Mouse (Mus musculus): ENCODE data around the gene Col13a1. TPM values are rescaled to one million over a fixed set of nuclear protein-coding genes. Genes with fewer than 3 reads are reported as not detected.

Gene Col13a1
- polyA plus RNA-seq, 1 experiment from 2014 or later = 25.7 TPM

DNA sequence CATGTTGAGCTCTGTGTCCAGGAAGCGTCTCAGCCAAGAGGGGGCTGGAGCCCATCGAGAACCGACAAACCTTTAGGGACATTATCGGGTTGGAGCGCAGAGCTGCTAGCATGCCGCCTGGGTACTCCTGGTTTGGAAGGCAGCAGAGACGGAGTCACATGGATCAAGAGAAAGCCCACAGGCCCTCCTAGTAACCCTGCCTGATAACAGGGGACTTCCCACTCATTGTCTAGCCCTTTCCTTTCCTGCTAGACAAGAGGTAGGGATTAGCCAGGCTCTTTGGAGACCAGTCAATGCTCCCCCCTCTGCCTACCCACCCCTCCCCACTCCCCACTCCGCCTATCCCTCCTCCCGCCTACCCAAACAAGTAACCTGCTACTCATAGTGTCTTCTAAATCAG, 87.8 kb downstream of the Col13a1 start:
- no peaks in the 10 kb centered on the region for H3K36me3 ChIP-seq (ENCODE audit: control insufficient read depth, insufficient read depth, low read length)
- H3K9me3 ChIP-seq (ENCODE audit: control insufficient read depth, low read length) = no peaks in the 10 kb centered on the region
- no peak for ATAC-seq (ENCODE audit: low read depth)
- no peaks in the 10 kb centered on the region for H3K4me1 ChIP-seq (replicated peaks; ENCODE audit: control insufficient read depth, insufficient read depth, low read length)
- H3K27ac ChIP-seq (ENCODE audit: low read length) = no peak overlapping the region
- no peaks in the 10 kb centered on the region for H3K27me3 ChIP-seq (ENCODE audit: control insufficient read depth, insufficient read depth, low read depth, low read length)
- no peak overlapping the region for H3K4me3 ChIP-seq (ENCODE audit: low read length)
- WGBS = 73% methylated on average over 8 of the region's 9 CpGs
- H3K4me2 ChIP-seq (ENCODE audit: low read depth, low read length) = no peak overlapping the region
- no peak overlapping the region for H3K9ac ChIP-seq (ENCODE audit: low read length)

DNA sequence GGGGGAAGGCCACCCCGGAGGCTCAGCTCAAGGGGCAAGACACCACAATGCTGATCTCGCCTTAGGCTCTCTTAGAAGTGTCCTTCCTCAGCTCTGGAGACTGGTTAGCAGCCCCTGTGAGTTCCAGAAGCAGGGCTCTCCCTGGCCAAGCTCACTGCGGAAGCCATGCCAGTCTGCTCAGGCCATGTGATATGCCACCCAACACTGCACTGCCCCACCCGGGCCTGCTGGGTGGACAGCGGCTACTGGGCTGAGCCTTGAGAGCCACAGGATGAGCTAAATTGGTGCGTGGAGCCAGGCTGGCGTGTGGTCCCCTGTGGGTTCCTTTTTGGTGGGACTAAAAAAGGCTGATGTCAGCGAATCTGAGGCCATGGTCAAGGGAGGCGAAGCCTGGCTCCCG, 88.6 kb downstream of the Col13a1 start:
- H3K27me3 ChIP-seq (ENCODE audit: control insufficient read depth, insufficient read depth, low read depth, low read length) = no peaks in the 10 kb centered on the region
- no peak overlapping the region for H3K4me2 ChIP-seq (ENCODE audit: low read depth, low read length)
- H3K27ac ChIP-seq (ENCODE audit: low read length) = no peak overlapping the region
- H3K4me1 ChIP-seq (replicated peaks; ENCODE audit: control insufficient read depth, insufficient read depth, low read length) = 0 out of 2 replicates have a peak, but pooled peaks cover 2% of the 10 kb centered on the region
- no peak overlapping the region for H3K4me3 ChIP-seq (ENCODE audit: low read length)
- no peaks in the 10 kb centered on the region for H3K9me3 ChIP-seq (ENCODE audit: control insufficient read depth, low read length)
- no peaks in the 10 kb centered on the region for H3K36me3 ChIP-seq (ENCODE audit: control insufficient read depth, insufficient read depth, low read length)
- no peak overlapping the region for H3K9ac ChIP-seq (ENCODE audit: low read length)
- ATAC-seq (ENCODE audit: low read depth) = no peak
- WGBS = 92% methylated on average over 10 of the region's 10 CpGs

DNA sequence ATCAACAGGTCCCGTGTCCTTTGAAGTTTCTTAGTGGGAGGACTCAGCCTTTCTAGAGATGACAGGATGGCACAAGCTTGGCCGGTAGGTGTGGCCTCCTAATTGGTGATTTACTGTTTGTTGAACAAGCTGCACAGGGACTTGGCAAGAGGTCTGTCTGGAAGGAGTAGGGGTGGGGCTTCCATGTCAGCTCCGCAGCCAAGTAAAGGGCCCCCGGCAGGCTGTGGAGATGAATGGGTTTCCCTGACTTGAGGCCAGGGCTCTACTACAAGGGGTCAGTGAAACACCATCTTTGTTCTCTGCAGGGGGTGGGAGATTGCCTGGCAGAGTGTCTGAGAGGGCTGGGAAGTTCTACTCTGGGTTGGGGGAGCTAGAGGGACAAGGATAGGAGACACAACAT, 99.5 kb downstream of the Col13a1 start:
- ATAC-seq (ENCODE audit: low read depth) = peak; percentile 92
- Histone ChIP-seq H3K4me2 (ENCODE audit: low read depth, low read length) (no peak overlapping the region), H3K4me1 (replicated peaks; ENCODE audit: control insufficient read depth, insufficient read depth, low read length) (peaks cover 21% of the 10 kb centered on the region), H3K27me3 (ENCODE audit: control insufficient read depth, insufficient read depth, low read depth, low read length) (no peaks in the 10 kb centered on the region), H3K9ac (ENCODE audit: low read length) (no peak overlapping the region; the same call in 1 of the 2 replicates), H3K4me3 (ENCODE audit: low read length) (no peak overlapping the region), H3K27ac (ENCODE audit: low read length) (peak overlapping the region; percentile 72), H3K9me3 (ENCODE audit: control insufficient read depth, low read length) (no peaks in the 10 kb centered on the region), H3K36me3 (ENCODE audit: control insufficient read depth, insufficient read depth, low read length) (no peaks in the 10 kb centered on the region)
- 12% methylated on average over 4 of the region's 4 CpGs for WGBS

DNA sequence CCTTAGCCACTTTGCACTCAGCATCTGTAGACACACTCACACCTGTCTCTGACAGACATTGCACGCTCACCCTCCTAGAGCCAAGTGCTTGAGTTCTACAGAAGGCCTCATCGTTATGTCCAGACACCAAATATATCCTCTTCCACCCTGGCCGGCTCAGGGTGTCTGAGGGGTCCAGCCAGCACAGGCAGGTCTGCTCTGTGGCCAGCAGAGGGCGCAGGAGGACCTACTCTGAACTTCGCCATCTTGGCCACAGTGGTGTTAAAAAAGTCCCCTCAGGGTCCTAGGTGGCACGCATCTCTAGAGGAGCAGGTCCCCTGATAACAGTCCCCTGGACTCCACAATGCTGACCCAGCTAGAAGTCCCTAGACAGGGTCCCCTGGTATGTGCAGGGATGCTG, 101.1 kb downstream of the Col13a1 start:
- peak; percentile 20; the same call in 1 of the 2 replicates for ATAC-seq (ENCODE audit: low read depth)
- H3K4me3 ChIP-seq (ENCODE audit: low read length) = no peak overlapping the region
- H3K27ac ChIP-seq (ENCODE audit: low read length) = no peak overlapping the region
- no peaks in the 10 kb centered on the region for H3K9me3 ChIP-seq (ENCODE audit: control insufficient read depth, low read length)
- no peak overlapping the region for H3K4me2 ChIP-seq (ENCODE audit: low read depth, low read length)
- no peaks in the 10 kb centered on the region for H3K27me3 ChIP-seq (ENCODE audit: control insufficient read depth, insufficient read depth, low read depth, low read length)
- H3K4me1 ChIP-seq (replicated peaks; ENCODE audit: control insufficient read depth, insufficient read depth, low read length) = peaks cover 21% of the 10 kb centered on the region
- 9% methylated on average over 6 of the region's 6 CpGs for WGBS
- no peak overlapping the region for H3K9ac ChIP-seq (ENCODE audit: low read length)
- H3K36me3 ChIP-seq (ENCODE audit: control insufficient read depth, insufficient read depth, low read length) = no peaks in the 10 kb centered on the region

DNA sequence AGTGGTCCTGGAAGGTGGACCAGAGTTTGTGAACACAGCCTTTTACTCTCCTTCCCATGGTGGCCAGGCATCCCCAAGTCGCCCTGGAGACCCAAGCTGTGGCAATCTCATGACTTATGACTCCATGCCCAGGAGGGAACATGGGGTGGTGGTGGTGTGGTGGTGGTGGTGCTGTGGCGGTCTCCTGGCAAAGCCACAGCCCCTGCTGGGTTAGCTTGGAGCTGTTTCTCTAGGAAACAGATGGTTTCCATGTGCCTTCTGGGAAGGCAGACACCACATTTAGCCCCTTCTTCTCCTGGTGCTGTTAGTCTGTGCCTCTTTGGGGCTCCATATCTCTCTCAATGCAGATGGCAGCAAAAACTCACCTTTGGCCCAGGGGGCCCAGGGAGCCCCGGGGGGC, 109.1 kb downstream of the Col13a1 start:
- no peaks in the 10 kb centered on the region for H3K27me3 ChIP-seq (ENCODE audit: control insufficient read depth, insufficient read depth, low read depth, low read length)
- ATAC-seq (ENCODE audit: low read depth) = no peak
- no peaks in the 10 kb centered on the region for H3K9me3 ChIP-seq (ENCODE audit: control insufficient read depth, low read length)
- 86% methylated on average over 3 of the region's 3 CpGs for WGBS
- H3K4me2 ChIP-seq (ENCODE audit: low read depth, low read length) = no peak overlapping the region
- H3K4me1 ChIP-seq (replicated peaks; ENCODE audit: control insufficient read depth, insufficient read depth, low read length) = peaks cover 3% of the 10 kb centered on the region; the same call in 1 of the 2 replicates
- H3K36me3 ChIP-seq (ENCODE audit: control insufficient read depth, insufficient read depth, low read length) = no peaks in the 10 kb centered on the region
- no peak overlapping the region for H3K27ac ChIP-seq (ENCODE audit: low read length)
- H3K9ac ChIP-seq (ENCODE audit: low read length) = no peak overlapping the region
- H3K4me3 ChIP-seq (ENCODE audit: low read length) = no peak overlapping the region

DNA sequence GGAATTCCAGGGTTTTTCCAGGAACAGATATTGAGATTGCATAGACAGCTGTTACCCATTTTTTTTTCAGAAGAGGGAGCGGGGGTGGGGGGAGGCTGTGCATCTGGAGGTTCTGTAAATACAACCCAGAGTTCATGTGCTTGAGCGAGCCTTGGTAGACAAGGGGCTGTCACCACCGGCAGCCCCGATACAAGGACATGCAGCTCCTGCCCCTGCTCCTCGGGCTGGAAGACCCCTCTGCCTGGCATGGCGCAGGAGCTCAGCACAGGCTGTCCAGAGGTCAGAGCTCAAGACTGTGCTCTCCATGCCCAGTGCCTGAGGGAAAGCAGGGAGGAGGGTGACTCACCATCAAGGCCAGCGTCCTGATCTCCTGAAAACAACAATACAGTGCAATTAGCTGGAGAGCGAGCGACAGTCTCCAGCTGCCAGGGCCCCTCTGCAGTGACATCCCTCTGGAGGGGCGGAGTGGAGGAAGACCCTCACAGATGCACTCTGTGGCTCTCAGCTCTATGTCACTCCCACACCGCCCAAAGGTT, 112.8 kb downstream of the Col13a1 start:
- Histone ChIP-seq H3K36me3 (ENCODE audit: control insufficient read depth, insufficient read depth, low read length) (peaks cover 13% of the 10 kb centered on the region), H3K4me3 (ENCODE audit: low read length) (no peak overlapping the region), H3K4me1 (replicated peaks; ENCODE audit: control insufficient read depth, insufficient read depth, low read length) (peaks cover 3% of the 10 kb centered on the region; the same call in 1 of the 2 replicates), H3K27ac (ENCODE audit: low read length) (peak overlapping the region; percentile 38; the same call in 1 of the 2 replicates), H3K9me3 (ENCODE audit: control insufficient read depth, low read length) (peaks cover 12% of the 10 kb centered on the region), H3K27me3 (ENCODE audit: control insufficient read depth, insufficient read depth, low read depth, low read length) (no peaks in the 10 kb centered on the region), H3K9ac (ENCODE audit: low read length) (no peak overlapping the region), H3K4me2 (ENCODE audit: low read depth, low read length) (no peak overlapping the region)
- ATAC-seq (ENCODE audit: low read depth) = peak; percentile 78
- WGBS = 35% methylated on average over 11 of the region's 11 CpGs

DNA sequence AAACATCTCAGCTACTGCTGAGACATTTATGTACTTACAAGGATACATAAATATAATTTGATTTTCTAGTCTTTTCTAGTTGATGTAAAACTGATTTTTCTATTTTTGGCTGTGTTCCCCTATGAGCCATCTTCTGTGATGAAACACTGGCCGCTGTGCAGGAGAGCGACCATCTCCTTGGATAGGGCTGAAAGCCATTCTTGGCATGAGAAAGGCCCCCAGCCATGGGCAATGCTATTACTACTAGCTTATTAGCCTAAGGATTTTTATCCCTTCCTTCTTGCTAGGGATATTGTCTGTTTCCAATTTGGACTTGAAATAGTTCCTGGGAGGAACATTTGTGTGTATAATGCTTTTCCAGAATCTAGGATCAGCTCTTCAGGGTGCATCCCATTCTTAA, 119.5 kb downstream of the Col13a1 start:
- no peak overlapping the region for H3K9ac ChIP-seq (ENCODE audit: low read length)
- H3K27me3 ChIP-seq (ENCODE audit: control insufficient read depth, insufficient read depth, low read depth, low read length) = no peaks in the 10 kb centered on the region
- H3K36me3 ChIP-seq (ENCODE audit: control insufficient read depth, insufficient read depth, low read length) = peaks cover 15% of the 10 kb centered on the region
- no peak overlapping the region for H3K27ac ChIP-seq (ENCODE audit: low read length)
- no peak overlapping the region for H3K4me2 ChIP-seq (ENCODE audit: low read depth, low read length)
- H3K4me1 ChIP-seq (replicated peaks; ENCODE audit: control insufficient read depth, insufficient read depth, low read length) = no peaks in the 10 kb centered on the region
- ATAC-seq (ENCODE audit: low read depth) = no peak
- peaks cover 12% of the 10 kb centered on the region for H3K9me3 ChIP-seq (ENCODE audit: control insufficient read depth, low read length)
- no peak overlapping the region for H3K4me3 ChIP-seq (ENCODE audit: low read length)
- 90% methylated on average over 2 of the region's 2 CpGs for WGBS

DNA sequence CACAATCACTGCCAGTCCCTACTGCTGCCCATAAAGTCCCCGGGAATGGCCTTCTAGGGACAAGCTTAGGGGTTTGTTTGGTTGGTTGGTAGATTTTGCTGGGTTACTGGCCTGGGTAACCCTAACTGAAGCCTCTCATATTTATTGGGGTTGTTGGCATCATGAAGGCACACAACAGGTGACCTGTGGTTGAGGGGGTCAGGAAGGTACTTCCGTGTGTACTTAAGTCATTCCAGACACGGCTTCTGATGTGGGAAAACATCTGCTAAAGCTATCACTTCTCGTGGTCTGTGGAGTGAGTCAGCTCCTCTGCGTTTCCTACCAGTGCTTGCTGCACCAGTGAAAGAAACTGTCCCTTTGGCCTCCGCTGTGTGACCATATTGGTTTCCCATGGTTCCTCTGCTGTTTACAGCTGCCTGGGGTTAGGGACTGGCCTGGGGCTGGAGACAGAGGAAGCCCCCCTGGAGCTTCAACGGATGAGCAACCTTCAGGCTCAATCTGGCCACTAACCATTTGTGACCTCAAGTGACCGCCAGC, 123.7 kb downstream of the Col13a1 start:
- H3K4me3 ChIP-seq (ENCODE audit: low read length) = no peak overlapping the region
- ATAC-seq (ENCODE audit: low read depth) = no peak
- no peaks in the 10 kb centered on the region for H3K9me3 ChIP-seq (ENCODE audit: control insufficient read depth, low read length)
- no peak overlapping the region for H3K4me2 ChIP-seq (ENCODE audit: low read depth, low read length)
- no peak overlapping the region for H3K9ac ChIP-seq (ENCODE audit: low read length)
- no peaks in the 10 kb centered on the region for H3K4me1 ChIP-seq (replicated peaks; ENCODE audit: control insufficient read depth, insufficient read depth, low read length)
- no peaks in the 10 kb centered on the region for H3K27me3 ChIP-seq (ENCODE audit: control insufficient read depth, insufficient read depth, low read depth, low read length)
- no peak overlapping the region for H3K27ac ChIP-seq (ENCODE audit: low read length)
- WGBS = 58% methylated on average over 8 of the region's 8 CpGs
- peaks cover 2% of the 10 kb centered on the region; the same call in 1 of the 2 replicates for H3K36me3 ChIP-seq (ENCODE audit: control insufficient read depth, insufficient read depth, low read length)

DNA sequence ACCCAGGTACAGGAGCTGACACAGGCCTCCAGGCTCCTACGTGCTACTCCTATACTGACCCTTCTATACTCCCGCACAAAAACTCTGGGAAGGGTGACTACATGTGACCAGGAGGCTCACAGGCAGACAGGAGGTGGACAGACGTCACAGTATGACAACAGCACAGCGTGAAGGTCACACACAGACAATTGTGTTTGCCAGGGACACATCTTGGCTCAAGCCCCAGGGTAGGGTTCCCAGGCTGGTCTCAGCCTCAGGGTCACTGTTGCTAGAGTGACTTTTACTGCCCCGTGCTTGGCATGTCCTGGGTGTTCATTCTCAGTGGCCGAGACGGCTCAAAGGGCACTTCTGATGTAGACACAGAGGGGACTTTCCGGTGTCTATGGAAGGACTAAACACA, 126.1 kb downstream of the Col13a1 start:
- Histone ChIP-seq H3K27ac (ENCODE audit: low read length) (no peak overlapping the region), H3K36me3 (ENCODE audit: control insufficient read depth, insufficient read depth, low read length) (peaks cover 2% of the 10 kb centered on the region; the same call in 1 of the 2 replicates), H3K9me3 (ENCODE audit: control insufficient read depth, low read length) (no peaks in the 10 kb centered on the region), H3K9ac (ENCODE audit: low read length) (no peak overlapping the region), H3K4me3 (ENCODE audit: low read length) (no peak overlapping the region), H3K27me3 (ENCODE audit: control insufficient read depth, insufficient read depth, low read depth, low read length) (no peaks in the 10 kb centered on the region), H3K4me1 (replicated peaks; ENCODE audit: control insufficient read depth, insufficient read depth, low read length) (peaks cover 5% of the 10 kb centered on the region; the same call in 1 of the 2 replicates), H3K4me2 (ENCODE audit: low read depth, low read length) (no peak overlapping the region)
- ATAC-seq (ENCODE audit: low read depth) = no peak
- 81% methylated on average over 8 of the region's 8 CpGs for WGBS

All from lung, embryonic 16.5 days (tissue).